Mouse (Mus musculus) MEL (cell line): ENCODE data around the gene Nfia. TPM values are rescaled to one million over a fixed set of nuclear protein-coding genes. Genes with fewer than 3 reads are reported as not detected.
A peak's percentile ranks its signal among the peaks of the same experiment; 100 is the strongest.

ENCODE experiments used
- DNase-seq: peaks from one replicate; pipeline ENCODE4 v3.0.0; 2011; ENCODE audit warnings: low read depth, low spot score
- H3K27ac ChIP-seq: 2 replicates; pipeline ENCODE4 v1.5.1; 2012; ENCODE audit warnings: low read depth, mild to moderate bottlenecking, control low read depth, low read length, moderate library complexity; ENCODE audit not compliant: control insufficient read depth
- H3K27me3 ChIP-seq, 2 experiments: fragments of 150-350 bp in 1 of 2; sonication (generic) in 1 of 2; 2 replicates each; pipeline ENCODE4 v1.6.1; 2012; ENCODE audit warnings: low read length in 2 of 2, mild to moderate bottlenecking in 2 of 2, improper control_type of control experiment in 1 of 2, moderate library complexity in 1 of 2; ENCODE audit not compliant: insufficient read depth in 2 of 2, control insufficient read depth in 1 of 2
- H3K36me3 ChIP-seq, 2 experiments: 2 replicates each; pipeline ENCODE4 v1.6.1; 2012 to 2014; ENCODE audit warnings: low read length in 2 of 2, improper control_type of control experiment in 1 of 2, inconsistent platforms in 1 of 2, mild to moderate bottlenecking in 1 of 2; ENCODE audit not compliant: insufficient read depth in 2 of 2, control insufficient read depth in 1 of 2
- H3K4me1 ChIP-seq, 2 experiments: fragments of 150-350 bp in 1 of 2; sonication (generic) in 1 of 2; 2 replicates each; pipeline ENCODE4 v1.6.1; 2012; ENCODE audit warnings: low read length in 2 of 2, improper control_type of control experiment in 1 of 2, mild to moderate bottlenecking in 1 of 2; ENCODE audit not compliant: insufficient read depth in 2 of 2, control insufficient read depth in 1 of 2
- H3K4me3 ChIP-seq, 2 experiments: fragments of 150-350 bp in 1 of 2; sonication (generic) in 1 of 2; 2 replicates each; pipeline ENCODE4 v1.5.1; 2012; ENCODE audit warnings: low read depth in 2 of 2, low read length in 2 of 2, mild to moderate bottlenecking in 2 of 2, moderate library complexity in 2 of 2, control low read depth in 1 of 2, improper control_type of control experiment in 1 of 2; ENCODE audit not compliant: control insufficient read depth in 1 of 2, insufficient read depth in 1 of 2
- H3K79me2 ChIP-seq: 2 replicates; pipeline ENCODE4 v1.6.1; 2012; ENCODE audit warnings: mild to moderate bottlenecking, low read length, moderate library complexity; ENCODE audit not compliant: control insufficient read depth, poor library complexity, insufficient read depth
- H3K9ac ChIP-seq: 2 replicates; pipeline ENCODE4 v1.6.1; 2012; ENCODE audit warnings: low read depth, mild to moderate bottlenecking, control low read depth, low read length, moderate library complexity; ENCODE audit not compliant: control insufficient read depth, poor library complexity, severe bottlenecking
- H3K9me3 ChIP-seq: fragments of 150-350 bp; sonication (generic); replicated peaks from 2 replicates; pipeline ENCODE4 v1.6.1; 2012; ENCODE audit warnings: mild to moderate bottlenecking, low read length, improper control_type of control experiment, moderate library complexity; ENCODE audit not compliant: insufficient read depth
- BHLHE40 ChIP-seq: IDR thresholded peaks from 2 replicates; pipeline ENCODE4 v1.6.1; 2012; ENCODE audit warnings: low read depth, mild to moderate bottlenecking, inconsistent platforms, low read length, improper control_type of control experiment, borderline replicate concordance
- CHD2 ChIP-seq: IDR thresholded peaks from 2 replicates; pipeline ENCODE4 v1.6.1; 2011; ENCODE audit warnings: low read length, improper control_type of control experiment
- E2F4 ChIP-seq: IDR thresholded peaks from 2 replicates; pipeline ENCODE4 v1.6.1; 2011; ENCODE audit warnings: low read depth, low read length, improper control_type of control experiment, borderline replicate concordance
- EP300 ChIP-seq, 2 experiments: IDR thresholded peaks; 2 replicates each; pipeline ENCODE4 v1.6.1; 2011; ENCODE audit warnings: improper control_type of control experiment in 2 of 2, low read length in 2 of 2, low read depth in 1 of 2, mild to moderate bottlenecking in 1 of 2
- ETS1 ChIP-seq: IDR thresholded peaks from 2 replicates; pipeline ENCODE4 v1.6.1; 2012; ENCODE audit warnings: low read depth, mild to moderate bottlenecking, inconsistent platforms, low read length, improper control_type of control experiment, moderate library complexity
- KAT2A ChIP-seq: conservative IDR thresholded peaks from 2 replicates; pipeline ENCODE4 v1.6.1; 2012; ENCODE audit warnings: low read depth, low read length, improper control_type of control experiment, inconsistent platforms
- MAFK ChIP-seq: IDR thresholded peaks from 2 replicates; pipeline ENCODE4 v1.6.1; 2011; ENCODE audit warnings: low read depth, mild to moderate bottlenecking, low read length, improper control_type of control experiment, borderline replicate concordance
- MAX ChIP-seq: IDR thresholded peaks from 2 replicates; pipeline ENCODE4 v1.6.1; 2011; ENCODE audit warnings: low read length, improper control_type of control experiment
- MAZ ChIP-seq: IDR thresholded peaks from 2 replicates; pipeline ENCODE4 v1.6.1; 2012; ENCODE audit warnings: low read depth, mild to moderate bottlenecking, inconsistent platforms, low read length, improper control_type of control experiment
- MXI1 ChIP-seq: IDR thresholded peaks from 2 replicates; pipeline ENCODE4 v1.6.1; 2011; ENCODE audit warnings: mild to moderate bottlenecking, low read depth, low read length, improper control_type of control experiment
- MYB ChIP-seq: IDR thresholded peaks from 2 replicates; pipeline ENCODE4 v1.6.1; 2011; ENCODE audit warnings: mild to moderate bottlenecking, low read depth, low read length, improper control_type of control experiment
- MYC ChIP-seq: IDR thresholded peaks from 2 replicates; pipeline ENCODE4 v1.6.1; 2011; ENCODE audit warnings: low read depth, mild to moderate bottlenecking, low read length, improper control_type of control experiment, moderate library complexity
- NELFE ChIP-seq: IDR thresholded peaks from 2 replicates; pipeline ENCODE4 v1.6.1; 2011; ENCODE audit warnings: low read depth, low read length, improper control_type of control experiment
- NRF1 ChIP-seq: IDR thresholded peaks from 2 replicates; pipeline ENCODE4 v1.6.1; 2014; ENCODE audit warnings: low read depth, mild to moderate bottlenecking, inconsistent platforms, low read length, improper control_type of control experiment, moderate library complexity; ENCODE audit not compliant: poor library complexity, insufficient read depth, severe bottlenecking
- POLR2A ChIP-seq, 2 experiments: IDR thresholded peaks; 2 replicates each; pipeline ENCODE4 v1.6.1; 2011 to 2012; ENCODE audit warnings: low read length in 2 of 2, mild to moderate bottlenecking in 2 of 2, control low read depth in 1 of 2, improper control_type of control experiment in 1 of 2, low read depth in 1 of 2, moderate library complexity in 1 of 2; ENCODE audit not compliant: control insufficient read depth in 1 of 2, insufficient read depth in 1 of 2, poor library complexity in 1 of 2
- POLR2AphosphoS2 ChIP-seq: IDR thresholded peaks from 2 replicates; pipeline ENCODE4 v1.6.1; 2011; ENCODE audit warnings: low read length, improper control_type of control experiment
- POLR2AphosphoS5 ChIP-seq: IDR thresholded peaks from 2 replicates; pipeline ENCODE4 v1.6.1; 2012; ENCODE audit warnings: low read depth, borderline replicate concordance, mild to moderate bottlenecking, inconsistent platforms, low read length, moderate library complexity, mixed read lengths
- RAD21 ChIP-seq: IDR thresholded peaks from 2 replicates; pipeline ENCODE4 v1.6.1; 2011; ENCODE audit warnings: mild to moderate bottlenecking, low read depth, low read length, improper control_type of control experiment
- RCOR1 ChIP-seq: IDR thresholded peaks from 2 replicates; pipeline ENCODE4 v1.6.1; 2012; ENCODE audit warnings: low read depth, mild to moderate bottlenecking, inconsistent platforms, low read length, improper control_type of control experiment
- SIN3A ChIP-seq: IDR thresholded peaks from 2 replicates; pipeline ENCODE4 v1.6.1; 2012; ENCODE audit warnings: low read length, improper control_type of control experiment, inconsistent platforms
- TAL1 ChIP-seq: IDR thresholded peaks from 2 replicates; pipeline ENCODE4 v1.6.1; 2012; ENCODE audit warnings: mild to moderate bottlenecking, inconsistent platforms, low read length, moderate library complexity, mixed read lengths
- TBP ChIP-seq: IDR thresholded peaks from 2 replicates; pipeline ENCODE4 v1.8.0; 2011; ENCODE audit warnings: low read depth, low read length, improper control_type of control experiment
- USF1 ChIP-seq: IDR thresholded peaks from 2 replicates; pipeline ENCODE4 v1.6.1; 2014; ENCODE audit warnings: low read depth, mild to moderate bottlenecking, inconsistent platforms, low read length, improper control_type of control experiment, moderate library complexity
- USF2 ChIP-seq, 2 experiments: IDR thresholded peaks; 2 replicates each; pipeline ENCODE4 v1.6.1; 2011 to 2012; ENCODE audit warnings: improper control_type of control experiment in 2 of 2, low read length in 2 of 2, borderline replicate concordance in 1 of 2, inconsistent platforms in 1 of 2, low read depth in 1 of 2, mild to moderate bottlenecking in 1 of 2; ENCODE audit not compliant: insufficient read depth in 1 of 2
- ZKSCAN1 ChIP-seq: IDR thresholded peaks from 2 replicates; pipeline ENCODE4 v1.6.1; 2012; ENCODE audit warnings: low read depth, mild to moderate bottlenecking, inconsistent platforms, low read length, improper control_type of control experiment, moderate library complexity
- ZNF384 ChIP-seq: IDR thresholded peaks from 2 replicates; pipeline ENCODE4 v1.6.1; 2012; ENCODE audit warnings: low read depth, mild to moderate bottlenecking, inconsistent platforms, low read length, improper control_type of control experiment
- polyA plus RNA-seq, 2 experiments: library from polyadenylated mRNA; stranded (reverse) in 1 of 2; unstranded in 1 of 2; fragments of >175 nt in 1 of 2; fragments of >200 nt in 1 of 2; gene quantifications; 2 replicates each; pipeline versions ENCODE4 v1.2.1 to v1.2.4; 2012; ENCODE audit warnings: low replicate concordance in 2 of 2, low read depth in 1 of 2; ENCODE audit not compliant: insufficient read length in 2 of 2, insufficient read depth in 1 of 2, missing spikeins in 1 of 2
- total RNA-seq: library from RNA; depleted of rRNA; stranded (reverse); fragments of 300-350 nt; gene quantifications from 2 replicates; pipeline ENCODE4 v1.2.3, GENCODE M21; 2012

Nfia gene
- total and polyA plus RNA-seq, 3 experiments = 10.2 to 20.5 (median 13.4) TPM

DNA sequence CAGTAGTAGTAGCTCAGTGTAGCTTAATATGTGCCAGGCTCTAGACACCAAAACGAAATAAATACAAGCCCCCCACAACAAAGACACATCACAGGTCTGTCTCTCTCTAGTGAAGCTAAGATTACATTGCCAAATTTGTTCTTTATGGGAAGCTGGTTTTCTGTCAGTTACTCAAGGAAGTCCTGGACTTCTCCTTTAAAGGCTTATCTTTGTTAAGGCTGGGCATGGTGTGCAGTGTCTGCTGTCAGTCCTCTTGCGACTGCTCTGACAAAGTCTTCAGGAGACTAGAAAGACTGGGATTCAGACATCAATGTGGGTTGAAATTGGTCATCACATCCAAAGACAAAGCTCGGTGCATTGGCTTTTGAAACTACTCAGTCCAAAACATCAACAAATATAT, 36.4 kb downstream of the Nfia start (continued):
- TF ChIP-seq ZNF384 (no peak), TAL1 (no peak), ETS1 (peak; percentile 86), POLR2A (IDR thresholded peaks at IDR 0.05; ENCODE audit: control insufficient read depth in 1 of 2, insufficient read depth in 1 of 2, low read depth in 1 of 2, low read length in 2 of 2, poor library complexity in 1 of 2) (peak in 1 of 2 experiments; percentile 37; a peak in 1 of 4 replicates), MXI1 (peak; percentile 34; the same call in 1 of the 2 replicates), USF1 (no peak), CHD2 (no peak; the same call in 1 of the 2 replicates), ZKSCAN1 (no peak), POLR2AphosphoS2 (0 out of 2 replicates have a peak, but pooled peaks have one; percentile 49), POLR2AphosphoS5 (no peak), MAX (0 out of 2 replicates have a peak, but pooled peaks have one; percentile 20)

- H3K36me3 ChIP-seq = peaks cover 36 to 74% of the 10 kb centered on the region in 2 experiments
- DNase-seq = peak; percentile 76
- peak overlapping the region; percentile 61 for H3K9ac ChIP-seq
- peaks cover 40 to 55% of the 10 kb centered on the region in 2 experiments for H3K4me1 ChIP-seq
- peak overlapping the region; percentile 95 for H3K27ac ChIP-seq
- TF ChIP-seq TBP (no peak), MAZ (0 out of 2 replicates have a peak, but pooled peaks have one; percentile 38), MAX (0 out of 2 replicates have a peak, but pooled peaks have one; percentile 19), KAT2A (0 out of 2 replicates have a peak, but pooled peaks have one; percentile 10)
- no peaks in the 10 kb centered on the region for H3K27me3 ChIP-seq
- peak overlapping the region in 1 of 2 experiments; percentile 6; a peak in 1 of 4 replicates for H3K4me3 ChIP-seq
- H3K79me2 ChIP-seq = peaks cover 43% of the 10 kb centered on the region
- no peaks in the 10 kb centered on the region for H3K9me3 ChIP-seq
Measured at GRCm38 (mm10) chr4:97809582-97810295, 37.2 kb downstream of the Nfia start.

DNA sequence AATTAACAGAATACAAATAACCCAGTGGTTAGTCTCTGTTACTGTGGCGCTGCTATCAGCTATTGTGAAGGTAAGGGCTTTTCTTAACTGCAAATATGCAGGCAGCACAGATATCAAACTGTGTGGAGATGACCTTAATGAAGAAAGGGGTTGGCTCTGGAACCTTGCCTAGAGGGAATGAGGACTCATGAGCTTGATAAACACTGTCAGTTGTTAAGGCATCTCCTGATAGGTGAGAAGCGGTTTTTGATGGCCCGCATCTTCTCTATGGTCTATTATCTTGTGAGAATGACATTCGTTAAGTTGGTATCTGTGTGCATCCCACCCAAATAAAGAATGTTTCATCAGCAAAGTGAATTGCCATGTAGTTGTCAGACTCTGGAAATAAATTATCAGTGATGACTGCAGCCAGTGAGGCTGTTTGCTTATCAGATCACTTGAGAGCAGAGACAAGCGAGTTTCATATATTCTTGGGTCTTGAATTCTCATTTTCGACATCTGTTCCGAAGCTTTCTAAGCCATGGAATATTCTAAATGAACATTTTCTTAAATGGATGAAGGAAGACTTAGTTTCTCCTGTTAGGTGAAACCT, 37.9 kb downstream of the Nfia start:
- Histone ChIP-seq H3K4me3 (peak overlapping the region in 1 of 2 experiments; percentile 39; a peak in 2 of 4 replicates), H3K36me3 (peaks cover 33 to 76% of the 10 kb centered on the region in 2 experiments), H3K27me3 (no peaks in the 10 kb centered on the region), H3K4me1 (peaks cover 37 to 49% of the 10 kb centered on the region in 2 experiments), H3K9me3 (no peaks in the 10 kb centered on the region), H3K9ac (peak overlapping the region; percentile 40; the same call in 1 of the 2 replicates), H3K27ac (peak overlapping the region; percentile 95), H3K79me2 (peaks cover 46% of the 10 kb centered on the region)
- peak; percentile 97 for DNase-seq
- TF ChIP-seq SIN3A (peak; percentile 99), CHD2 (peak; percentile 17; the same call in 1 of the 2 replicates), ZKSCAN1 (no peak), MAFK (peak; percentile 88), TBP (peak; percentile 70), TAL1 (peak; percentile 57), RAD21 (no peak; the same call in 1 of the 2 replicates), NELFE (no peak), POLR2AphosphoS2 (no peak), USF2 (IDR thresholded peaks at IDR 0.05; ENCODE audit: borderline replicate concordance in 1 of 2, insufficient read depth in 1 of 2, low read depth in 1 of 2, low read length in 2 of 2) (no peak), POLR2AphosphoS5 (no peak), MYC (peak; percentile 66), MYB (peak; percentile 99), RCOR1 (peak; percentile 60; the same call in 1 of the 2 replicates), E2F4 (no peak), EP300 (IDR thresholded peaks at IDR 0.05; ENCODE audit: low read depth in 1 of 2, low read length in 2 of 2) (peak; percentile 99 to 100), BHLHE40 (peak; percentile 53), KAT2A (no peak; the same call in 1 of the 2 replicates), NRF1 (no peak)
